Mouse (Mus musculus) adrenal gland, postnatal 25 days (tissue): ENCODE data around the gene Il11ra1. TPM values are rescaled to one million over a fixed set of nuclear protein-coding genes. Genes with fewer than 3 reads are reported as not detected.
"Not testable (repeated sequence)": the region's sequence is repeated elsewhere in the genome, so short reads cannot be mapped to it uniquely, and the experiment has no call there.

ENCODE experiments used
- DNase-seq: peaks from one replicate; pipeline ENCODE4 v3.0.0; 2021; ENCODE audit warnings: mixed read lengths
- total RNA-seq: library from RNA; stranded (reverse); gene quantifications from 2 replicates; pipeline ENCODE4 v1.2.3, GENCODE M21; 2021

The Il11ra1 gene
- total RNA-seq, 1 experiment from 2014 or later, result 83.4 TPM

DNA sequence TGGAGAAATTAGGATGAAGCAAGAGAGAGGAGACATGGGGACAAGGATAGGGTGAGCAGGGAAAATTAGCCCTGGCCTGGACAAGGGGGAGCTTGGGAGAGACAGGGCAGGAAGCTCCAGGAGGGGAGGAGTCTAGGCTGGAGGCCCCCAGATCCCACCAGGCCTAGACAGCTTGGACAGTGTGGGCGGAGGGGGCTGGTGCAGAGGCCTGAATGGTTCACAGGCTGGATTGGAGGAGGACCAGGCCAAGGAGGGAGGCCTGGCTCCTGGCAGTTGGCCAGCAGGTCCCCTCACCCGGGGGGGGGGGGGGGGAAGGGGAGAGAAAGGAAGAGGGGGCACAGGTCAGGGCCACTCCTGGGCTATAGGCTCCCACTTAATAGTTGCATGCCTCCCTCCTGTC is 20.5 kb upstream of the Il11ra1 start:
- DNase-seq, result no peak

DNA sequence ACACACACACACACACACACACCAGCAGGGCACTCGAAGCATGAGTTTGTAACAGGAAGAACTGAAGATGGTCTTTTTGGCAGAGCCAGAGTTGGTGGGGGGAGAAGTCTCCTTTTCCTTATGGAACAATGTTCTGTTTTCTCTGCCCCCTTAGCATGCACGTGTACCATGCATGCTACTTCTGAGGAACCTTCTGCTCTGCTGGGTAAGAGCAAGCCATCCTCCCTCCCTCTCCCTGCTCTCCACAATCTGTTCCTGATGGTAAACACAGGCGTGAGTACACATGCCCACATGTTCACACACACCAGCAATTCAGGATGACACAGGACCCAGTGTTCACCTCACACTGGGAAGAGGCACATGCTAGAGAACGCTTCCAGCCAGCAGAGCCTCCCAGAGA is 18.6 kb upstream of the Il11ra1 start:
- no peak for DNase-seq

DNA sequence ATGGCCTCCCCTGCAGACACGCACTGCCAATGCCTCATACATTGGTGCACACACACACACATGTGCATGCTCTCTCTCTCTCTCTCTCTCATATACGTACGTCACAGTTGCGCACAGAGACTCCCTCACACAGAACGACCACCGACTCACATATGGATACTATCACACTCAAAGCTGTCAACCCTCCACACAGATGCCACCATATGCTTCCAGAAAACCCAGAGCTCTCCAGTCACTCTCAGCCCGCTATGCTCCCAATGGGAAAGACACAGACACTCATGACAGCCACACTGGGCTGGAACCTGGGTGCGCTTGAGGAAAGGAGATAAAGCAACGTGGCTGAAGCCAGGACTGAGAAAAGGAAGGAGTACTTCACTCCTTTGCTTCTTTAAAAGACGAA is 17.8 kb upstream of the Il11ra1 start:
- no peak for DNase-seq

DNA sequence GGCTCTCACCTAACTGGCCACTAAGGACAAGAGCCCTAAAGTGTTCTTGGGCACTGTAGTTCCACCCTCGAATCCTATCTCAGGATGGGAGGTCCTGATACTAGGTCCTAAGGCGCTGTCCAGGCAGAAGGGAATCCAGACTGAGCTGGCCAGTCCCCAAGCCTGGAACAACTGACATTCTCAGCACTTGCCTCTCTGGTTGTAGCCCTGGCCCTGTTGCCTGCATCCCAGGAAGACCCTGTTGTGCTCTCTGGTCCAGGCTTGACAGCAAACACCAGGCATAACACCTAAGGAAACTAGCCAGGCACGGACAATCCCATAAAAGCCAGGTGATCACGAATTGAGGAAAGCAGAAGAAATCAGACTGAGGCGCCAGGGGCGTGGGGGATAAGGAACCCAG is 17.0 kb upstream of the Il11ra1 start:
- DNase-seq, result no peak

DNA sequence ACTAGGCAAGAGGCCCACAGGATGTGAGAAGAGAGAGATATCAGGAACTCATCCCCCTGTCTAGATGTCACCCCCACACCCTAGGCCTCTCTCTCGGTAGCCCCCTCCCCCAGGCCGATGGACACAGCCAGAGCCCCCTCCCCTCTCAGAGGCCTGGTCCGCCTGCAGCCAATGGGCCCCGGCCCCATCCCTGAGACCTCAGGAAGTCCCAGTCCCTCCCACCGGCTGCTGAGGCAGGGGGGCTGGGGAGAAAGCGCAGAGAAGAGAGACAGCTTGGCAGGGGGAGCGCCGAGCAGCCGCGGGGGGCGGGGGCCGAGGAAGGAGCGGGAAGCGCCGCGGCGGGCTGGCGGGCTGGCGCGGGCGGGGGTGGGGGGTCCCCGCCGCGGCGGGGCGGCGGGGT is 16.5 kb upstream of the Il11ra1 start:
- not testable (repeated sequence) for DNase-seq

DNA sequence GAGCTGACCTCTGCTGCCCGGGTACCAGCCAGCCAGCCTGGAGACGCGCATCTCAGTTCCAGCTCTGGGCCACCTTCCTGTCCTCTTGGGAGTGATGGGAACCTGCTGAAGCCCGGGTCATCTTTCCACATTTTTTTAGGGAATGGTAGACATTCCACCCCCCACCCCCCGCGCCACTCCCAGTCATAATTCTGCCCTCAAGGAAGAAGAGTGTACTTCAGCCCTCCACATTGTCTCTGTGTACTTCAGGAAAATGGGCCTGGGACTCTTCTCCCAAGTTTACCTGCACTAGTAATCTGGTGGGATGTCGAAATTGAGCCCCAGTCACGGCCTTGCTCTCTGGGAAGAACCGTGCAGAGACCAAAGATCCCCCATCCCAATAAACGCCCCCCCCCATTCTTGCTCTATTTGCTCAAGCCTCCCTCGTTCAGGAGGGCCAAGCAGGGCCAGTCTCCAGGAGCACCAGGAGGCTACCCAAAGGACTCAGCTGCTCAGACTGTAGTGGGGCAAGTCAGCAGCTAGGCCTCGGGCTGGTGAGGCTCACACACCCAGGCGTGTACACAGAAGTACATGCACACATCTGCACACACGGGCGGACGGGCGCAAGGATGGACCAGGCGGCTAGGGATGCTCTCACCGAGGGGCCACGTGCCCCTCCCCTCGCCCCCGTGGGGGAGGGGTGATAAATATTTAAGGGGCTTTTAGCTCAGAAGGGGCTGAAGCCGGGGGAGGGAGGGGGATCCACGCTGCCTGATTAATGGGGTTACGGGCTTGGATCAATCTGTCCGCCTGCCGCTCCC is 15.5 kb upstream of the Il11ra1 start:
- not testable (repeated sequence) for DNase-seq

DNA sequence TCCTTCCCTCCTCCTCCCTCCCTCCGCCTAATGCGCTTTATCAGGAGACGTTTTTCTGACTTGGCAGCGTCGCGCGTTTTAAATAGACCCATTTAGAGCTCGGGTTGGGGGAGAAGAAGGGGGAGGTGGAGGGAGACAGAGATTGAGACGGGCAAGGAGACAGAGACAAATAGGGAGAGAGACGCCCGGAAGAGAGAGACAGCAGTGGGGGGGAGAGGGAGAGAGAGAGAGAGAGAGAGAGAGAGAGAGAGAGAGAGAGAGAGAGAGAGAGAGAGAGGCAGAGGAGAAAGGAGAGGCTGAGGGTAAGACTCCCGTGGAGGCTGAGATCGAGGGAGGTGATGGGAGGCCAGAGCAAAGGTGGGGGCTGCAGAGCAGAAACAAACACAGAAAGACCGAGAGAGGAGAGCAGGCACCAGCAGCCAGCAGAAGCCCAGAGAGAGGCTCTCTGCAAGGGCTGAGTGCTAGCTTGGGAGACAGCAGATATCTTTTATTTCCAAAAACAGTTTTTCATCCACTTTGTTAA is 14.8 kb upstream of the Il11ra1 start:
- not testable (repeated sequence) for DNase-seq

DNA sequence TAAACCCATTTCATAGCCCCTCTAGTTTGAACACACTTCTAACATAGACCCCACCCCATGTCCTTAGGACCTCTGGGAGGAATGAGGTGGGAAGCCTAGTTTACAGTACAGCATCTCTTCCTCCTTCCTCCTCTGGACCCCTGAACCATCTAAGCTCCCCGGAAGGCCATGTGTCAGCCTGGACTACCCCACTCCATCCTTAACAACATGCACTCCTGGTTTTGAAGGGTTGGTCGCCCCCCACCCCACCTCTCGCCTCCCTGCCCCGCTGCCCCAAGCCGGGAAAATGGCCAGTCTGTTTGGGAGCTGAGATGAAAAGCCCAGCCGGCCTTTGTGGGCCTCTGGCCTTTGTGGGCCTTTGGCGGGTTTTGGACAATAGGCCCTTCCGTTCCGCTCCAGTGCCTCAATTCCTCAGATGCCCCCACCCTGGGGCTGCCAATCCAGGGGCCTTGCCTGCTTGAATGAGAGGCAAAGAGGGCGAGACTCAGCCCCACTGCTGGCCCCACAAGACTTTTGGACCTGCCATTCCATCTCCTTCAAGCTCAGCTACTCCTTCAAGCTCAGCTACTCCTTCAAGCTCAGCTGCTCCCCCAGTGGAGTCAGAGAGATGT is 13.8 kb upstream of the Il11ra1 start:
- DNase-seq, result not testable (repeated sequence)

DNA sequence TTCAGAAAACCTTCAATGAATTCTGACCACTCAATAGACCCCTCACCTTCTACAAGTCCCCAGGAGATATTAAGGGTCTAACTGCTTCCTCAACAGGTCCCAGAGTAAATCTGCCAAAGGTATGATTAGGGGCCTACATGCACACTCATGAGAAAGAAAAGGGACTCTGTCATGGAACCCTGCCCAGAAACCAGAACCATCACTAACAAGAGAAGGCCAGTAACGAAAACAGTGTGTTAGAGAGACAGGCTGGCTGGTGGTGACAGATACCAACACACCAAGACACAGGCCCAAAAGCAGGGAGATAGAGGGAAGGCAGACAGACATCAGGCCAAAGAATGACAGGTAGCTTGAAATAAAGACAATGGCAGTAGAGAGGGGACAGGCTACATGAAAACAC is 11.2 kb upstream of the Il11ra1 start:
- not testable (repeated sequence) for DNase-seq

DNA sequence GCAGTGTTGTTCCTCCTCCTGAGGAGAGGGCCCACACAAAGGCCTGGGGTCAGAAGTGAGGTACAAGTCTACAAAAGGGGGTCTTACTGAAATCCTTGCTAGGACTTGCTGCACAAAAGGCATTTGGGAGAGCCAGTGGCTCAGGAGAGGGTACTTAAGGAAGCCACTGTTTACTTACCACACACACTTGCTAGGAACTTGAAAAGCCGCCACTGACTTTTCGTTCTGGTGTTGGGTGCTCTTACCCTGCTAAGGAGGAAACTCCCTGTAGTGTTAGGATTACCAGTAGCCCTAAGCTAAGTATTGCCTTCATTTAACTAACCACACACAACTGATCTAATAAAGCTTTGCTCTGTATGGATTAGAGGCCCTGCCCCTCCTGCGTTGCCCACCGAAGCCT is 9.8 kb upstream of the Il11ra1 start:
- not testable (repeated sequence) for DNase-seq

DNA sequence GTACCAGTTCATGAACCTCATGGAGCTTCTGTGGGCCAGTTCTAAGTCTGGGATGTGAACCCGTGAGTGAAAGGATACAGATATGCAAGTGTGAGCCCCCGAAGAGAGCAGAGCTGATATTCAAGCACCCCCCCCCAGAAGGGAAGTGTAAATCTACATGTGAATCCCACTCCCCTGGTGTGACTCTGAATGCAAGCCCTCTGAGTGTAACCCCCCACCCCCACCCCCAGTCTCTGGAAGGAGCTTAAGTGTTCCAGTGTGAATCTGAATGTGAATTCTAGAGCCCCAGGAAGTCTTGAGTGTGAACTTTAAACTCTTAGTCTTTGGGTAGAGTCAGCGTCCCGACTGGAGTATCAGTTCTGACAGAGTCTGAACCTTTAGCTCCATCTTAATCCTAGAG is 6.3 kb upstream of the Il11ra1 start:
- DNase-seq, result not testable (repeated sequence)

DNA sequence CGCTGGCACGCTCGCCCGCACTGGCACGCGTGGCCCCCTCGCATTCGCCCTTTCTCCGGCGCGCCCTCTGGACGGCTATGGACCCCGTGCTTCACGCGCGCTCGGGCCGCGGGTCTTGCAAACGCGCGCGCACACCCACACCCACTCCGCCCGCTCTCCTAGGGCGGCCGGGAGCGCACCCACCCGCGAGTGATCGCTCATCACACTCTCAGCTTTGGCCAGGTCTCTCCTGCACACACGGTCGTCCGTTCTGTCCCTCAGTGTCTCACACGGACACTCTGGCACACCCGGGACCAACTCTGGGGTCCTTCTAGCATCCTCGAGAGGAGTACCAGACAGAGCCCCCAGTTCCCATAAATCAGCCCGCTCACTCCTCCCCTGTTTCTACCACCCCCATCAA is 4.0 kb upstream of the Il11ra1 start:
- not testable (repeated sequence) for DNase-seq

DNA sequence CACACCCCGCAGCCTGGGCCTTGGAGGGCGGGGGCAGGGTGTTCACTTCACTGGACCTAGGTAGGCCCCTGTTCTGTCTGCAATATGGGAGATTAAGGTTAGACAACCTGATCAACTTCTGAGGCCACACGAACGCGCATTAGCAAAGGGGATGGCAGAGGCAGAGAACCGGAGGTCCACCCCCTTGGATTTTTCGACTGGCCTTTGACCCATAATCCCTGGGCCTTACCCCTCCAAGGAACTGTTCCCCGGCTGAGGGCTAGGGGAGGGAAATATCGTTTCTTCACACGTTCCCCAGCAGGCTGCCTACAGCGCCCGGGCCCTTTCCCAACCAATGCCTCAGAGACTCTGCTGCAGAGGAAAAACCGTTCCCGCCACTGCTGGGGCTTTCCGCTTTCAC is 3.3 kb upstream of the Il11ra1 start:
- not testable (repeated sequence) for DNase-seq

DNA sequence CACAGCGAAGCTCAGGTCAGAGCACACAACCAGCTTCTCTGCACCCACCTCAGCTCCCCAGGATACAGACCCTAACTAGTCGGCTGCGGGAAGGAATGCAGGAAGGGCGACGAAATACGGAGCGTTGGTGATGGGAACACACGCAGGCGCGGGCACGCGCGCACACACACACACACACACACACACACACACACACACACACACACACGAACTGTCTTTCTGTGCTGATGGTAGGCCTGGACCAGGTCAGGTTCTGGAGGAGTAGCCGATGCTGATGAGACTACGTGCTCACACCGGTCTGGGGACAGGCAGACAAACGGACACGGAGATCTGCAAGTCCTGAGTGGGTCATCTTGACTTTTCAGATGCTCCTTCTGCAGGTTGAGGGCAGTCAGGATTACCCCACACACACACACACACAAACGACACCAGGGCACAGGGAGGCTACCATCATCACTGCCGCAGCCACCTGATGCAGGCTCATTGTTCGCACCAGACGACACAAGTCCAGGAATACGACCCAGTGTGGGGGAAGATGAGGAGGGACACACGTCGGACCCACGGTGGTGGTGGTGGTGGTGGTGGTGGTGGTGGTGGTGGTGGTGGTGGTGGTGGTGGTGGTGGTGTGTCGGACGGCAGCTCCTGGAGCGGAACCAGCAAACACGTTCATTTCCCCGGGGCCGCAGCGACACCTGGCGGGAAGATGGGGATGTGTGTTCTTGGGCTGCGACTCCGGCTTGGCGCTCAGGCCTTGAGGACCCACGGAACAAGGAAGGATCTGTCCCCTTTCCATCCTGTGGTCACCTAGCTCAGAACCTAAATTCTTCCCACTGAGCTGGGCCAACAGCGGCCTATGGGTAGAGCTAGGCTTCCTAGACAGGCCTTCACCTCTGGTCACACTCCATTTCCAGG is 2.6 kb upstream of the Il11ra1 start, which contains the start of gene Cntfr:
Gene Cntfr, minus strand, starts transcription at position 160 of the 912 bp plus-strand sequence.
- DNase-seq, result peak; percentile 88

DNA sequence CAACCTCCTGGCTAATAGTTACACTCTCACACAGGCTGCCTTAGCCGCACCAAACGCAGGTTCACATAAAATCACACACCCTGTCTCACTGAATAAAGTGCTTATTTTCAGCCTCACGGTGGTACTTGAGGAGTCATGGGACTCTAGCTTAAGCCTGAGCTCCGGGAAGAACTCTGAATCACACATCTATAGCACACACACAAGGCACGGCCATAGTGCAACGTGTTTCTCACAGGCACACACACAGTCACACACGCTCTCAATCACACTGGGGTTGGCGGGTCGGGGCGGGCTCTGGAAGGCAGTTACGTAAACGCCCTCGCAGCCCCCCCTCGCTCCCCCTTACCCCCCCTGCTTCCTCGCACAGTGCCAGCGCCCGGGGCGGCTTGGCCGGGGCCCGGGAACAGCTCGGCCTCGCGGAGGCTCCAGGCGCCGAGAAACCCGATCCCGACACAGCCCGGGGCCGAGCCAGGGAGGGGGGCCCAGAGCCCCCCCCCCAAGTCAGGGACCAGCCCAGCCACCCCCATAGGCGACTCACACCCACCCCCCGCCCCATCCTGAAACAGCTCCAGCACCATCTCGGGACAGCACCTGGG is 1.3 kb upstream of the Il11ra1 start:
- peak; percentile 44 for DNase-seq

DNA sequence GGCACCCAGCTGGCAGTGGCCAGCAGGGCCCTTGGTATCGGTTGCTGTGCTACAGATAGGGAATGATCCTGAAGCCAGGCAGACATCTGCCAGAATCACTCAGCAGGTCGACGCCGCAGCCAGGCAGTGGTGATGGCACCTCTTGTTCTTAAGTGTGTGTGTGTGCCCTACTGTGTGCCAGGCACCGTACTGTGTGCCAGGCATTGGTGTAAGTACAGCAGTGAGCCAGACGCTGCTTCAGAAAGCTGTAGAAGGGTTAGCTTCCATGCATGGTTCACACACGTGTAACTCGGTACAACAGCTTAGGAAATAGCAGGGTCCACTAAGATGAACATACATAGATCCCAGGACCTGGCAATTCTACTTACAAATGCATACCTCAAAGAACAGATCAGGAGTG is 435 bp downstream of the Il11ra1 start:
- not testable (repeated sequence) for DNase-seq

DNA sequence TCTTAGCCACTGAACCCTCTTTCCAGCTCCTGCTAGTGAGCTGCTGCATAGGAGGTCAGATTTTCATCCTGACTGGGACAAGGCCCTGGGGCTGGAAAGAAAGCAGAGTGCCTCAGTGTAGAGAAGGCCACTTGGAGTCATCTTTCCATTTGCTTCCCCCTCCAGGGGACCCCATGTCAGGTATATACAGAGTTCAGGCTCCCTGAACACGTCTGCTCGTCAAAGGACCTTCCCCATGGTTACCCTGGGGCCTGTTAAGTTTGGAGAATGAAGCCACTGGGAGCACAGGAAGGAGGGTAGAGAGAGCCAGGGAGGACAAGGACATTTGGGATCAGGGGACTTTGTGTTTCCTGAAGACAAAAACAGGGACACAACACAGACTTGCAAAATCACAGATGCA is 2.4 kb downstream of the Il11ra1 start:
- DNase-seq, result not testable (repeated sequence)

DNA sequence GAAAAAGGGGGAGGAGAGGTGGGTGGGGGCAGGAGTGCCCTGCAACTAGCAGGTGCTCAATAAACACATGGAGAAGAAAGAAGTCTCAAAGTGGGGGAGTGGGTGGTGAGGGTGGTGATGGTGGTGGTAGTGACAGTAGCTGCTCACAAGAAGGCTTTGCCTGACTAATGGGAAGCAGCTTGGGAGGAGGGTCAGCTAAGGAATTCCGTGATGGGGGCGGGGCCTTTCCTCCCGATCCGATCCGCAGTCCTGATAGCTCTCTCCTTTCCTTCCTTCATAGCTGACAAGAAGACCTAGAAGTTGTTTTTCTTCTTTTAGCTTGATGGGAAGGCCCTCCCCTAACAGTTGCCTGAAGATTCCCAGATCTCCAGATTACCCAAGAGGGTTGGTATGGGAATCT is 4.9 kb downstream of the Il11ra1 start:
- DNase-seq, result no peak

DNA sequence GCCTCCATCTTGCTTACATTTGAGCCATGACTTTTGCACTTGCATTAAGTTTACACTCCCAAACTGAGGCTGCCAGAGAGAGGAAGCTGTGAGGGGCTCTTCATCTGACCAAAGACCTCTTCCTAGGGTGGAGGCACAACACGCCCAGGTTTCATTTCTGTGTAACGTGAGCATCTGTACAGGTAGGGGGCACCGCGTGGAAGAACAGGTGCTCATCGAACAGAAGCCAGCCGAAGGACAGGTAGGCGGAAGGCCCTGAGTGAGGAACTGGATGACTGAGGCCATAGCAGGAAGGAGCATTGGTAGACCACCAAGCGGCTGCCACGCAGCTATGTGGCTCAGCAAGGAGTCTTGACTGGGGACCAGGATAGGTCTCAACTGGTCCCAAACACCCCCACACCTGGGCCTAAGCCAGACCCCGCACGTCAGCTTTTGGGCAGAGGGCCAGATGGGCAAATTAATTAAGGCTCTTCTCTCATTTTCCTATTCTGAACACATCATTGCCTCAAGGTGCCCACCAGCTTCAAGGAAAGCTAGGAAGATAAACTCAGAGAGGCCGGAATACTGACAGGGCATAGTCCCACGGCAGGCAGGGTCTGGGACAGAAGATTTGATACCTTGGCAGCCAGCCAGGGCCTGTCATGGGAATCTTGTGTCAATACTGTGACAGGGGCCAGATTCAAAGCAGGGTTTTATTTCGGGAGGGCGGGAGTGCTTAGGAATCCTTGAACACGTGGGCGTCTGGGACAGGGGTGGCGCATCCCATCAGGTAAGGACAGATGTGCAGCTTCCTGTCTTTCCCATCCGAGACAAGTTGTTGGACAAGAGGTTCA is 6.3 kb downstream of the Il11ra1 start:
- no peak for DNase-seq

DNA sequence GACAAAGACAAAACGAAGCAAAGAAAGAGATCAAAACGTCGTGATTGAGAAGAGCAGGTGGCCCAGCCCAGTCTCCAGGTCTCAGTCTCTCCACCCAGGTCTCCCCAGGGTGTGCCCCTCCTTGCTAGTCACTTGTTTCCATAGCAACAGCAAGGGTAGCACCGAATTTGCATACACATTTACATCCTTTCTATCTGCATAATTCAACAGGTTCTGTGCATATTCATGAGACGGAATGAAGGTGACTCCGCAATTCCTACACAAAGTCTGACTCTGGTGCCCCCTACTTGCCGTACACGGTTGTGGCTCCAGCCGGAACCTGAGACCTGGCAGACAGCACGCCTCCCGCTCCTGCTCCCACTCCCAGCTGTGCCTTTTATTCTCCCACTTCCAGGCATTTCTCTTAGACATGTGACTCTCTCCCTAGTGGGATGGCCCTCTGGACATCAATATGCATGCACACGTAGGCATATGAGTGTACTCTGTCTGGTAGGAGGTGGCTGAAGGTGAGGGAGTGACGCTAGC is 7.3 kb downstream of the Il11ra1 start:
- DNase-seq, result peak; percentile 58

DNA sequence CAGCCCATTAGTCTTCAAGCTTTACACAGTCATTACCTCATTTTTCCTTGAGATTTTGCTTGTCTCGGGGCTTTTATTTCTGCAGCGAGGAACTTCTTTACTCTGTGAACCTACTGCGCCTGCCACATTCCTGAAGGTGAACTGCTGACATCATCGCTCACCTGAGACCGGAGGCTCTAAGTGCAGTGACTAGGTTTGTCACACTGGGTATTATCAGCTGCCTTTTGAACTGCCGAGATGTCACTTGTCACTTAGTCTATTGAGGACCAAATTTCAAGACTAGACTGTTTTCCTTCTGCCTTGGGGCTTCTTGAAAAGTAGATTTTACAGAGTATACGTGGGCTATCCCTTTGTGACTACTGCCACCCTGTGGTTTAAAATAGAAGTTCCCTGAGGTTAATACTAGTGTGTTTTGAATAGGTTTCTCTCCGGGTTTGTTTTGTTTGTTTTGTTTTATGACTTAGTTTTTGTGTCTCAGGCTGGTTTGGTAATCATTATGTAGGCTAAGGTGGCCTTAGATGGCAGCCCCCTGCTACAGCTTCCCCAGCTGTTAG is 8.5 kb downstream of the Il11ra1 start:
- DNase-seq, result no peak
